Comparison of ENCODE assay signal across 12 mouse cellular contexts in genomic region chr14:121285379-121286120, GRCm38 (mm10).
DNase-seq lines count a peak whose midpoint lies in the region; ATAC-seq and TF ChIP-seq lines count a peak whose summit lies in the region.
"Had no signal": no experiment of that assay in that cellular context is flagged by ENCODE, and none has a peak within 500 bp of the region (broad histone marks: within the 10 kb centered on the region; RNA-seq: fewer than 3 reads in every experiment).

No protein-coding gene starts in this region.

- no peak for ATAC-seq in forebrain, embryonic 14.5 days
- no peak for ATAC-seq in megakaryocyte, adult 5-6 weeks (ENCODE audit: poor library complexity, severe bottlenecking)
- ATAC-seq: forebrain, embryonic 16.5 days; intestine, embryonic 16.5 days had no signal

- H3K27ac ChIP-seq in forebrain, embryonic 14.5 days (ENCODE audit: low read depth, low read length) = no peak overlapping the region
- no peak overlapping the region for H3K27ac ChIP-seq in forebrain, embryonic 10.5 days
- no peak overlapping the region for H3K27ac ChIP-seq in layer of hippocampus, adult 2 months
- H3K27ac ChIP-seq: liver, embryonic 15.5 days had no signal

- no peaks in the 10 kb centered on the region for H3K9me3 ChIP-seq in forebrain, embryonic 14.5 days (replicated peaks; ENCODE audit: control insufficient read depth, low read length)
- H3K9me3 ChIP-seq in forebrain, embryonic 10.5 days = no peaks in the 10 kb centered on the region
- H3K9me3 ChIP-seq: liver, embryonic 15.5 days had no signal

- H3K4me2 ChIP-seq in forebrain, embryonic 14.5 days (ENCODE audit: low read length) = no peak overlapping the region
- H3K4me2 ChIP-seq: liver, embryonic 15.5 days had no signal

- H3K36me3 ChIP-seq in forebrain, embryonic 14.5 days (ENCODE audit: control insufficient read depth, insufficient read depth, low read length) = peaks cover 62% of the 10 kb centered on the region
- peaks cover 91% of the 10 kb centered on the region for H3K36me3 ChIP-seq in forebrain, embryonic 10.5 days (replicated peaks)

- TF ChIP-seq CTCF in layer of hippocampus, adult 2 months (conservative IDR thresholded peaks at IDR 0.05) = peak; percentile 80

- no peaks in the 10 kb centered on the region for H3K27me3 ChIP-seq in forebrain, embryonic 14.5 days (replicated peaks; ENCODE audit: control insufficient read depth, insufficient read depth, low read length)
- H3K27me3 ChIP-seq in forebrain, embryonic 10.5 days (ENCODE audit: poor library complexity, severe bottlenecking) = no peaks in the 10 kb centered on the region
- H3K27me3 ChIP-seq: liver, embryonic 15.5 days had no signal

- H3K9ac ChIP-seq in forebrain, embryonic 14.5 days (ENCODE audit: low read length) = no peak overlapping the region
- H3K9ac ChIP-seq: liver, embryonic 15.5 days had no signal

- 93% methylated on average over 14 of the region's 14 CpGs for WGBS in forebrain, embryonic 14.5 days
- 94% methylated on average over 14 of the region's 14 CpGs for WGBS in forebrain, embryonic 10.5 days

- H3K4me1 ChIP-seq in forebrain, embryonic 14.5 days (ENCODE audit: control insufficient read depth, insufficient read depth, low read length) = no peaks in the 10 kb centered on the region
- no peaks in the 10 kb centered on the region for H3K4me1 ChIP-seq in forebrain, embryonic 10.5 days
- H3K4me1 ChIP-seq: liver, embryonic 15.5 days had no signal

- H3K4me3 ChIP-seq in forebrain, embryonic 14.5 days (ENCODE audit: low read depth, low read length) = no peak overlapping the region
- no peak overlapping the region for H3K4me3 ChIP-seq in forebrain, embryonic 10.5 days
- no peak overlapping the region for H3K4me3 ChIP-seq in layer of hippocampus, adult 2 months
- H3K4me3 ChIP-seq: liver, embryonic 15.5 days had no signal

- DNase-seq in forebrain, embryonic 14.5 days (ENCODE audit: low spot score) = peak; percentile 22
- no peak for DNase-seq in forebrain, embryonic 10.5 days (ENCODE audit: extremely low spot score, low spot score)
- DNase-seq in layer of hippocampus, adult 2 months (ENCODE audit: low spot score in 2 of 2) = no peak
- DNase-seq in layer of hippocampus, postnatal 25 days (ENCODE audit: extremely low spot score in 1 of 2, low spot score in 1 of 2) = no peak
- DNase-seq in 3T3-L1 (ENCODE audit: low read depth, low spot score) = peak; percentile 43
- peak; percentile 49 for DNase-seq in adrenal gland, postnatal 10 days
- no peak for DNase-seq in thymus, adult 18-20 months
- DNase-seq: cerebellum, postnatal 25 days had no signal

Comparison
In these comparisons a context has a peak if more than half of its experiments do, and no peak if none do; other contexts are left out.
1. DNase-seq: peak in forebrain, embryonic 14.5 days (single experiment), 3T3-L1 (single experiment) and adrenal gland, postnatal 10 days (single experiment); none in forebrain, embryonic 10.5 days (single experiment), layer of hippocampus, adult 2 months (0 of 2), layer of hippocampus, postnatal 25 days (0 of 2) and thymus, adult 18-20 months (0 of 2).